Mouse (Mus musculus) limb, embryonic 14.5 days (tissue): ENCODE data around the gene Zdhhc7. TPM values are rescaled to one million over a fixed set of nuclear protein-coding genes. Genes with fewer than 3 reads are reported as not detected.

Experiments
- ATAC-seq: fragments of 200-750 bp; cut with Nextera tagmentation; 2 replicates; pipeline ENCODE4 v1.8.0; 2017; ENCODE audit warnings: low read depth, moderate number of reproducible peaks, moderate TSS enrichment; ENCODE audit not compliant: low FRiP score
- DNase-seq: peaks from one replicate; pipeline ENCODE4 v3.0.0-alpha.2; 2015; ENCODE audit warnings: low spot score
- H3K27ac ChIP-seq: fragments of 300-500 bp; sonication (generic); replicated peaks from 2 replicates; pipeline ENCODE4 v1.5.1; 2014; ENCODE audit warnings: low read depth, mild to moderate bottlenecking, low read length, moderate library complexity, mixed read lengths
- H3K27me3 ChIP-seq: fragments of 300-500 bp; sonication (generic); 2 replicates; pipeline ENCODE4 v1.6.1; 2014; ENCODE audit warnings: low read length, mixed read lengths; ENCODE audit not compliant: control insufficient read depth, insufficient read depth
- H3K36me3 ChIP-seq: fragments of 300-500 bp; sonication (generic); 2 replicates; pipeline ENCODE4 v1.6.1; 2014; ENCODE audit warnings: mild to moderate bottlenecking, low read length, moderate library complexity, mixed read lengths; ENCODE audit not compliant: control insufficient read depth, insufficient read depth
- H3K4me1 ChIP-seq: fragments of 300-500 bp; sonication (generic); 2 replicates; pipeline ENCODE4 v1.6.1; 2014; ENCODE audit warnings: antibody characterized with exemption, low read length, mixed read lengths; ENCODE audit not compliant: control insufficient read depth, insufficient read depth
- H3K4me2 ChIP-seq: fragments of 300-500 bp; sonication (generic); replicated peaks from 2 replicates; pipeline ENCODE4 v1.6.1; 2014; ENCODE audit warnings: low read depth, mild to moderate bottlenecking, low read length, moderate library complexity; ENCODE audit not compliant: severe bottlenecking
- H3K4me3 ChIP-seq: fragments of 300-500 bp; sonication (generic); replicated peaks from 2 replicates; pipeline ENCODE4 v1.5.1; 2014; ENCODE audit warnings: low read length
- H3K9ac ChIP-seq: fragments of 300-500 bp; sonication (generic); 2 replicates; pipeline ENCODE4 v1.6.1; 2014; ENCODE audit warnings: mild to moderate bottlenecking, low read depth, low read length, moderate library complexity; ENCODE audit not compliant: severe bottlenecking
- H3K9me3 ChIP-seq: fragments of 300-500 bp; sonication (generic); 2 replicates; pipeline ENCODE4 v1.6.1; 2016; ENCODE audit warnings: low read length; ENCODE audit not compliant: control insufficient read depth
- POLR2A ChIP-seq: fragments of 200-500 bp; IDR thresholded peaks from 2 replicates; pipeline ENCODE4 v1.8.0; 2012; ENCODE audit warnings: inconsistent platforms, mild to moderate bottlenecking, moderate library complexity, borderline replicate concordance; ENCODE audit not compliant: insufficient read depth, insufficient read length; ENCODE audit errors: extremely low read depth
- WGBS: fragments of 180-500 bp; shearing (Covaris S2); extraction: QIAGEN DNeasy Blood & Tissue Kit; methylation state at CpG from one replicate; pipeline ENCODE4 v1.1.7; 2014; 5-methylcytosine and 5-hydroxymethylcytosine counted together
- polyA plus RNA-seq, 2 experiments: library from polyadenylated mRNA; depleted of rRNA in 1 of 2; stranded (reverse) in 1 of 2; unstranded in 1 of 2; fragments of >200 nt; fragmentation: Nextera tagmentation in 1 of 2; extraction: Ambion mirVana in 1 of 2; gene quantifications; 2 replicates each; pipeline versions ENCODE4 v1.2.1 to v1.2.3; 2012 to 2014

Gene Zdhhc7
- polyA plus RNA-seq, 2 experiments, result 29.7 to 38.2 TPM

- H3K4me2 ChIP-seq, result no peak overlapping the region
- H3K4me1 ChIP-seq, result peaks cover 12% of the 10 kb centered on the region
- no peaks in the 10 kb centered on the region for H3K9me3 ChIP-seq
- H3K36me3 ChIP-seq, result no peaks in the 10 kb centered on the region
- H3K4me3 ChIP-seq, result no peak overlapping the region
- H3K27me3 ChIP-seq, result no peaks in the 10 kb centered on the region
- WGBS, result 79% methylated on average over 10 of the region's 10 CpGs
- ATAC-seq, result no peak
- no peak for TF ChIP-seq POLR2A
- no peak overlapping the region for H3K27ac ChIP-seq
- H3K9ac ChIP-seq, result no peak overlapping the region
- no peak for DNase-seq
These were observed 58.6 kb downstream of the Zdhhc7 start for GRCm38 (mm10) chr8:120042542-120043312.

GRCm38 (mm10) chr8:120040861-120041260 is 60.4 kb downstream of the Zdhhc7 start:
- Histone ChIP-seq H3K4me2 (no peak overlapping the region), H3K36me3 (no peaks in the 10 kb centered on the region), H3K9ac (no peak overlapping the region), H3K4me1 (peaks cover 1% of the 10 kb centered on the region), H3K27ac (no peak overlapping the region), H3K9me3 (no peaks in the 10 kb centered on the region), H3K27me3 (no peaks in the 10 kb centered on the region), H3K4me3 (no peak overlapping the region)
- no peak for ATAC-seq
- TF ChIP-seq POLR2A, result no peak
- DNase-seq, result no peak
- WGBS, result 53% methylated on average over 1 of the region's 1 CpGs

GRCm38 (mm10) chr8:120039313-120039919 is 61.9 kb downstream of the Zdhhc7 start:
- Histone ChIP-seq H3K9me3 (no peaks in the 10 kb centered on the region), H3K9ac (no peak overlapping the region), H3K4me1 (no peaks in the 10 kb centered on the region), H3K27ac (no peak overlapping the region), H3K4me2 (no peak overlapping the region), H3K27me3 (no peaks in the 10 kb centered on the region), H3K4me3 (no peak overlapping the region), H3K36me3 (no peaks in the 10 kb centered on the region)
- no peak for TF ChIP-seq POLR2A
- DNase-seq (no peak), ATAC-seq (no peak)
- WGBS, result 74% methylated on average over 11 of the region's 11 CpGs

GRCm38 (mm10) chr8:120038741-120039140 is 62.5 kb downstream of the Zdhhc7 start:
- no peak overlapping the region for H3K4me3 ChIP-seq
- no peak overlapping the region for H3K9ac ChIP-seq
- no peak for TF ChIP-seq POLR2A
- H3K4me2 ChIP-seq, result no peak overlapping the region
- no peaks in the 10 kb centered on the region for H3K27me3 ChIP-seq
- WGBS, result 90% methylated on average over 12 of the region's 12 CpGs
- no peaks in the 10 kb centered on the region for H3K36me3 ChIP-seq
- DNase-seq, result no peak
- H3K9me3 ChIP-seq, result no peaks in the 10 kb centered on the region
- ATAC-seq, result no peak
- H3K27ac ChIP-seq, result no peak overlapping the region
- no peaks in the 10 kb centered on the region for H3K4me1 ChIP-seq

- H3K36me3 ChIP-seq, result no peaks in the 10 kb centered on the region
- TF ChIP-seq POLR2A, result no peak
- no peaks in the 10 kb centered on the region for H3K4me1 ChIP-seq
- 82% methylated on average over 8 of the region's 8 CpGs for WGBS
- no peak overlapping the region for H3K4me3 ChIP-seq
- DNase-seq, result no peak
- no peaks in the 10 kb centered on the region for H3K9me3 ChIP-seq
- no peak overlapping the region for H3K27ac ChIP-seq
- no peaks in the 10 kb centered on the region for H3K27me3 ChIP-seq
- H3K9ac ChIP-seq, result no peak overlapping the region
- no peak overlapping the region for H3K4me2 ChIP-seq
- no peak for ATAC-seq
These were observed 63.7 kb downstream of the Zdhhc7 start for GRCm38 (mm10) chr8:120037611-120038010.
